Mouse (Mus musculus) heart, adult 2 months (tissue): ENCODE measurements around the gene Gm49601.

Experiments used
- CTCF ChIP-seq: fragments of 200-600 bp; IDR thresholded peaks from 2 replicates; pipeline ENCODE4 v1.8.1; 2022; ENCODE audit warnings: antibody characterized with exemption, mild to moderate bottlenecking, moderate library complexity
- EP300 ChIP-seq: fragments of 200-500 bp; IDR thresholded peaks from 2 replicates; pipeline ENCODE4 v1.6.1; 2011; ENCODE audit warnings: low read depth, low read length, control low read depth; ENCODE audit not compliant: insufficient read depth
- POLR2A ChIP-seq: fragments of 200-500 bp; IDR thresholded peaks from 2 replicates; pipeline ENCODE4 v1.6.1; 2011; ENCODE audit warnings: mild to moderate bottlenecking, low read depth, low read length, control low read depth; ENCODE audit not compliant: insufficient read depth

DNA sequence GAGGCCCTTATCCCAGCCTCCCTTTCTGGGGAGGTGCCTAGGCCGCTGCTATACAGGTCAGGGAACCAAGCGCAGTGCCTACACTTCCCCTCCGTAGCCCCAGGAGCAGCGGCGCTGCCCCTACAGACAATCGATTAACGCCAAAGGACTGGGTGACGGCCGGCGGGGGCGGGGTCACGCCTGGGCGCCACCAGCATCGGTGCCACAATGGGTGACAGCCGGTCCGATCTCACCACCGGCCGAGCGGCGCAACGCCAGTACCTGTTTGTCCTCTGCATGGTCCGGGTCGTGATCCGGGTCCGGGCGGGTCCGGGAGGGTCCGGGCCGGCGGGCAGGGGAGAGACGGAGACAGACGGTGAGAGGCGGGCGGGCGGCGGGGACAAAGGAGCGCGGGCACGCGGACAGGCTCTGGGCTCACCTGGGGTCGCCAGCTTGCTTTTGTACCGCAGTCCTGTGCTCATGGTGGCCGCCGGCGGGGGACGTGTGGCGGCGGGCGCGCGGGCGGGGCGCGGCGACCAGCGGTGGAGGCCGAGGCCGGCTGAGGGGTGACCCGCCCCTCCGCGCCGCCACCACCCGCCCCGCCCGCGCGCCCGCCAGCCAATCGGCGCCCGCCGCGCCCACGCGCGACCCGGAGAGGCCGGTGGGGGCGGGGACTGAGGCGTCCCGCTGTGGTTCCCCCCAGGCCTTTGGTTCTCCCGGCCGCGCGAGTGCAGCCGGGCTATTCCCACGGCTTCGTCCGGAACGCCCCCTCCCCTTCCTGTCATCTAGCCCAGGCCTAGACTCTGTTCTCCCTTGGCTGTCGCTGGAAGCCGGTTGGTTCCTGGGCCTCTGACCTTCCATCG, 3.4 kb upstream of the Gm49601 start, which contains the start of gene Sept5:
- TF ChIP-seq POLR2A (no peak), CTCF (no peak), EP300 (no peak)
